Mouse (Mus musculus): Measurements from ENCODE around the gene Ccdc87.
A peak's percentile ranks its signal among the peaks of the same experiment; 100 is the strongest.
"Not testable (repeated sequence)": the region's sequence is repeated elsewhere in the genome, so short reads cannot be mapped to it uniquely, and the experiment has no call there.

Gene Ccdc87

DNA sequence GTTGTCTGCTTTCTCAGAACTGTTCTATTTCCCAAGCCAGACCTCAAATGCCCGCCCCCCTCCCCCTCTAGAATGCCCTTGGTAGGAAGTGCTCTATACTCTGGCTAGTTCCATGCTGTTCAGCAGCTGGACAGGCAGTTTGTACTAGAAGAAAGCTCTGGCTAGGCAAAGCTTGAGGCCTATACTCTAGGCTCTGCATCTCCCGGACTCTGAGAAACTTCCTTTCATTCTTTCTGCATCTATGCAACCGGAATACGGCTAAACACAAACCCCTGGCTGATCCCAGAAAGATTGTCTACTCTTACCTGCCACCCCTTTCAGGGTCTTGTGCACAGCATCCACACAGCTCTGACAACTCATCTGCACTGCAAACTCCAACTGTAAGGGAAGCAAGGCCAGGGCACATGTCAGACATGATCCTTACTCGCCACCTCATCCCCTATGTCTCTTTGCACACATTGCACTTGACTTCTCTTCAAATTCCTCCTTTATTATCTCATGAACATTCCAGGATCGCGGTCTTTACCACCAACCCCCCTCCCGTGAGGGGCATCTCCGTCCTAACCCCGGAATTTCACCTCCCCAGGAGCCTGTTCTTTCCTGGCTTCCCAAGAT is 533 bp upstream of the Ccdc87 start:
- DNase-seq (ENCODE audit: low spot score) = no peak

DNA sequence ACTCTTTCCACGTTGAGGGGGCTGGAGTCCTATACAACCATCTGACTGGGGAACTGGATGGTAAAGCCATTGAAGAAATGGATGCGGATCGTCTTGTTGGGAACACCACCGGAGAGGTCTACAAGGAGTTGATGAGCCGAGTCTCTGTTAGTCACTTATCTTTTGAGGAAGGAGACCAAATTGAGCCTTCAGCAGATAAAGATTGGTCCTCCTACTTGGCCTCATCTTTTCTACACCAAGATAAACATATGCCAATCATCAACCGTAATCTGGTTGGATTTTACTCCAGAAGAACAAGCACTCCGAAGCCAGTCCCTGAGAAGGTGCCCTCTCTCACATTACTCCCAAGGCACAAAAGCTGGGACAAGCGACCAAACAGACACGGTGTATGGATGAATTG is 1.7 kb downstream of the Ccdc87 start:
- no peak for DNase-seq (ENCODE audit: low spot score)

DNA sequence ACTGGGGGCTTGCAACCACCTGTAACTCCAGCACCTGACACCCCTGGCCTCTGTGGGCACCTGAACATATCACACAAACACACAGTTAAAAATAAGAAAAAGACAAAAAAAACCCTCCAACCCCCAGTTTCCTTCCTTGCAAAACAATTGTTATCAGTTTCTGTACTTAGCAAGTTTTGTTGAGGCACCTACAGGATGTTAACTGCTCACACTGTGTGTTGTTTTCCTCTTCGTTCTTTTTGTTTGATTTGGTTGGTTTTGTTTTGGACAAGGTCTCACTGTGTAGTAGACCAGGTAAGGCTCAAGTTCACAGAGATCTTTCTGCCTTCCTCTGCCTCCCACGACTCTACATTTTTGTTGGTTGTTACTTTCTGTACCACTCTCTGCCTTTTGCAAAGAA is 3.4 kb downstream of the Ccdc87 start:
- DNase-seq (ENCODE audit: low spot score) = no peak

DNA sequence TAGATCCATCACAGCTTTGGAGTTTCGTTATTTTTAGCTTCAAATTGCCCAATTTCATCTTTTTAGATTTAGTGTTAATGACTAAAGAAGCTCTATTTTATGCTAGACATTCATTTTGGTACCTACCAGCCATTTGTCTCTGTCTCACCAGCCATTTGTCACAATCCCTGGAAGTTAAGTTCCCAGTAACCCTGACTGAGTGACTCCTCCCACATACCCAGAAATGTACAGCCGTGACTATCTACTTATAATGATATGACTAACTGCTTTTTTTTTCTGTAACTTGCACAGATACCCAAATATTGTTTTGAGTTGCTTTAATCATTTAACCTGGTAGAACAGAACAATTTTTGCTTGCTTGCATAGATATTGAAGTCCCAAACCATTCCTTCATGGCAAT is 6.7 kb downstream of the Ccdc87 start:
- DNase-seq (ENCODE audit: low spot score) = no peak

DNA sequence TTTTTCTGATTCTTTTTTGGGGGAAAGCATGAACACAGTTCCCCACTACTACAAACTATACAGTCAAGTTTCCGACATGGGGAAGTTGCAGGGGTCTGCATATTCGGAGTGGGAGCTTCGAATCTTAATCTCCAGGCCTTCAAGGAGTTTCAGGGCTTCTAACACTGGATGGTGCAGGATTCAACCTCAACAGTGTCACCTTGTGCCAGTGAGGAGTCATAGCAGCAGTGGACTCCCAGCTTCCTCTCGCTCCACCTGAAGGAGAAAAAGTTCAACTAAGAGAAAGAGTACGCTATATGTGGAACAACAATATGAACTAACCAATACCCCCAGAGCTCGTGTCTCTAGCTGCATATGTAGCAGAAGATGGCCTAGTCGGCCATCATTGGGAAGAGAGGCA is 8.3 kb downstream of the Ccdc87 start:
- peak; percentile 14 for DNase-seq (ENCODE audit: low spot score)

DNA sequence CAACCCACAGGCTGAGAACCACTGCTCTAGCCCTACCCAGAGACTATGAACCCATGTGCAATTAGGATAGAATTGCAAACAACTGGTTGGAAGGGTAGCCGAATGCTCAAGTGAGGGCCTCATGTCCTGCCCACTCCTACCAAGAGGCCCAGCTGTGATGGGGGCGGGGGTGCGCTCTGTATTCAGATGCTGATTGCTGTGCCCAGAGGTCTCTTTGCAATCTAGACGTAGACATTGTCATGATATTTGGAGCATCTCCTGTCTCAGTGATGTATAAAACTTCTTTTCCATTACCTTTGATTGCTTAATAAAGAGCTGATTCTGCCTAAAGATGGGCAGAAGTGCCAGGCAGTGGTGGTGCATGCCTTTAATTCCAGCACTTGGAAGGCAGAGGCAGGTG is 10.6 kb downstream of the Ccdc87 start:
- no peak for DNase-seq (ENCODE audit: low spot score)

DNA sequence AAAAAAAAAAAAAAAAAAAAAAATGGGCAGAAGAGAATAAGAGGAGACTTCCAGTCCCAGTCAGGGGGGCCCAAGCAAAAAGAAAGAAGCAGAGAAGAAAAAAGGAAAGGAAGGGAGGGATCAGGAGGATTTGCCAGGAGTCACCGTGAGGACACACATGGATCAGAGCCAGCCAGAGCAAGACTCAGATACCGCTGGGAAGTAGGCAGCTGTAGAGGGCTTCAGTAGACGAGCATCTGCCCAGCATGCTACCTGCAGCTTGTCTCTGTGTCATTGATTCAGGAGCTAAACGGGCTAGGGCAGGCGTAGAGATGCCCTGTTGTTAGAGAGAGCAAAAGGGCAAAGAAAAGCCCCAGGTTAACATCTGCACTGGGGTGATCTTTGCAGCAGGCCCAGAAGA is 11.1 kb downstream of the Ccdc87 start:
- no peak for DNase-seq (ENCODE audit: low spot score)

DNA sequence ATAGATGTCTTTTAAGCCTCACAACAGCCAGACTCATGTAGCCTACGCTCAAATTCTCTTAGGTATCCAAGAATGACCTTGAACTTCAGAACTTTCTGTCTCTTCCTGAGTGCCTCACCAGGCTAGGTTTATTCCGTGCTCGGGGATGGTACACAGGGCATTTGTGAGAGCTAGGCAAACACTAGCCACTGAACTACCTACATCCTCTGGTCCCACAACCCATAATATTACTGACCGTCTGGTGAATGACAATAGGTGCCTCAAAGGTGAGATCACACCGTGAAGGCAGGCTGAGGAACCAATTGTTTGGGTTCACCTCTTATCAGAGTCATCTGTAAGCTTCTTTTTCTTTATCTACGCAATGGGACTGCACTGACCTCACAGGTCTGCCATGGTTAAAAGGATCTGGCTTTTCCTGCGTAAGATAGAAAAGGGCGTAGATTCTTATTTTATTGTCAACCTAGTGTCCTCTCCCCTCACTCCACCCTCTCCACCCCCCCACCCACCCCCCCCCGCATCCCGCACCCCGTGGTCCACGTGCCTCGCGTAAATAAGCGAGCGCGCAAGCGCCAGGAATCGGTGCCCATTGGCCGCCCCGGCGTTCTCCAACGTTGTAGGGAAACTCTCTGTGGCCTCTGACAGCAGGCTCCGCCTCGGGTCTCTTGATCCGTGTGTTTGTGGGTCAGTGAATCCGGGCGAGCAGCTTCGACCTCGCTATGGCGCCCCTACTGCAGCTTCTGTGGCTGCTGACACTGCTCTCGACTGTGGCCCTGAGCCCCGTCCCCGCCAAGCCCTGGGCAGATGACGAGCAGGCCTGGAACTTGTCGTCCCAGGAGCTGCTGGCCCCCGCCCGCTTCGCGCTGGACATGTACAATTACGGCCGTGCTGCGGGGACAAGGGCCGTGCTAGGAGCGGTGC is 15.6 kb downstream of the Ccdc87 start, which contains the start of gene Ctsf:
TSS of gene Ctsf (plus strand) at position 579 of the 918 bp plus-strand sequence.
- no peak for DNase-seq (ENCODE audit: low spot score)

DNA sequence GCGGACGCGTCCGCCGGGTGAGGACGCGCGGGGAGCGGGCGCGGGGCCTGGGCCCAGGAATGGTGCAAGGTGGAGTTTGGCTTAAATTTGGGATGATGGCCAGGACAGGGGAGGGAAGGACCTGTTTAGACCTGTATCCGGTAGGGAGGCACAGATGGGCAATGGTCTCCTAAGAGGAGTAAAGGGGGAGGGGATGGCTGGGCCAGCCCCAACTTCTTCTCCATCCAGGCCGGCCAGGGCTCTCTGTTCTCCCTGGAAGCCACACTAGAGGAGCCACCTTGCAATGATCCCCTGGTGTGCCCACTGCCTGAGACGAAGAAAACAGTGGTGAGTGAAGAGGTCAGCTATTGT is 16.3 kb downstream of the Ccdc87 start:
- DNase-seq (ENCODE audit: low spot score) = no peak

DNA sequence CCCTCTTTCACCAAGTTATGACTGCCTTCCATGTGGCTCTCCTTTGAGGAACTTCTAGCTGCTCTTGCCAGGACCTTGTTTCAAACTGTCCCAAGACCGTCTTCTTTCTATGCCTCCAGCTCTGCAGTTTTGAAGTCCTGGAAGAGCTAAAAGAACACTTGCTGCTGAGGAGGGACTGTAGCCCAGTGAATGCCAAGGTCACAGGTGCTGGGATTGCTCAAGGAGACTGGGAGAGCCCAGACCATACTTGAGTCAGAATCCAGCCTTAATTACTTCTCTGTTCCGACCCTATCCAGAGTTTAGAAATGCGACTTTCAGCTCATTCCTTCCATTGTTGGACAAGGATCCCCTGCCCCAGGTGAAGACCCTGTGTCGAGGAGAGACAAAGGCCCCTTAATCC is 16.8 kb downstream of the Ccdc87 start:
- no peak for DNase-seq (ENCODE audit: low spot score)

DNA sequence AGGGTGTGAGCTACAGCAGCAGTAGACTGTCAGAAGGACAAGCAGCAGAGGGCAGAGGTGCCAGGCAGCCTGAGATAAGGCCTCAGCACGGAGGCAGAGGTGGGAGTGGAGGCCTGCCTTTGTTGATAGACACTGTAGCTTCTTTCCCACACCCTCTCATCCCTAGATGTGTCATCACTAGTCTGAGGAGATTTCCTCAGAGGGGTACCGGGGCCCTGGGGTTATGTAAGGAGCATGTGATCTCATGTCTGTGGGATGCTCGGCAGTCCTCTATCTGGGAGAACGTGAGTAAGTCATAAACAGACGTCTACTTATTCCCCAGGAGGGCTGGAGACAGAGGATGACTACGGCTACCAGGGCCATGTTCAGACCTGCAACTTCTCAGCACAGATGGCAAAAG is 19.9 kb downstream of the Ccdc87 start:
- no peak for DNase-seq (ENCODE audit: low spot score)

DNA sequence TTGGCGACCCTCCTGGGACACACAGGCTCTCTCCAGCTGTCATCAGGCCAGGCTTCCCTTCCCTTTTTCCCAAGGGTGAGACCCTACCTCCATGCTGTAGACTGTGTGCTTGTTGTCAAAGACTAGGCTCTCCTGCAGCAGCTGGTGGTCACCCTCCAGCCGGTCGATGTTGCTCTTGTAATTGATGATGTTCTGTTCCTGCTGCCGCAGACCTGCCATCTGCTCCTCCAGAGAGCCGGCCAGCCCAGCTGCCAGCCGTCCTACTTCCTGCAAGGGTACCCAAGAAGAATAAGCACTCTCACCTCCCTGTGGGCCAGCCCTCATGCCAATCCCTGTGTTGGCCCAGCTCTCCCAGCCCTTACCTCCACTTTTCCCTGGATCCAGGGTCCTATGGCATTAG is 23.9 kb downstream of the Ccdc87 start:
- no peak for DNase-seq (ENCODE audit: low spot score)

DNA sequence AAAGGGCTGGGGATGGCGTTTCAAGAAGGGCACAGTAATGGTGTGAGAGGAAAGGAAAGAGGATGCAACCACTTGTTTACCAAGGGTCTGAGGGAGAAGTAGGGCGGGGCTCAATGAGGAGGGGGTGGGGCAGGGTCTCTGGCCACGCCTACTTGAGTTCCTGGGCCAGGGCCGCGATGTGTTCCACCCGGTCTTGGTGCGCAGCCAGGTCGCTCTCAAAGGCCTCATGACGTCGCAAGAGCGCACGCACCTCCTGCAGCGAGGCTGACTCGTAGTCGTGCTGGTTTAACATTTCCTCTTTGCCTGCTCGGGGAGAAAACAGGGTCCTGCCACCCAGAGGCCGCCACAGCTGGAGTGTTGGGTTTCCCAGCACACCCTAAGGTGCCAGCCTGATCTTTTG is 26.0 kb downstream of the Ccdc87 start:
- DNase-seq (ENCODE audit: low spot score) = no peak

DNA sequence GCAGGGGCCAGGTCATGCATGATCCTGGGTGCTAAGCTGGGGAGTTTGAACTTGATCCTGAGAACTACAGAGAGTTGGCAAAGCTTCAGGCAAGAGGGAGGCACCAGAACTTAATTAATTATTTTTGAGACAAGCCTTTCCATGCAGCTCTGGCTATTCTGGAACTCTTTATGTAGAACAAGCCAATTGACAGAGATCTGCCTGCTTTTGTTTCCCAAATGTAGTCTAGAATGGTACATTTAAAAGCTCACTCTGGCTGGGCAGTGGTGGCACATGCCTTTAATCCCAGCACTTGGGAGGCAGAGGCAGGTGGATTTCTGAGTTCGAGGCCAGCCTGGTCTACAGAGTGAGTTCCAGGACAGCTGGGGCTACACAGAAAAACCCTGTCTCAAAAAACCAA is 35.4 kb downstream of the Ccdc87 start:
- DNase-seq (ENCODE audit: low spot score) = not testable (repeated sequence)

DNA sequence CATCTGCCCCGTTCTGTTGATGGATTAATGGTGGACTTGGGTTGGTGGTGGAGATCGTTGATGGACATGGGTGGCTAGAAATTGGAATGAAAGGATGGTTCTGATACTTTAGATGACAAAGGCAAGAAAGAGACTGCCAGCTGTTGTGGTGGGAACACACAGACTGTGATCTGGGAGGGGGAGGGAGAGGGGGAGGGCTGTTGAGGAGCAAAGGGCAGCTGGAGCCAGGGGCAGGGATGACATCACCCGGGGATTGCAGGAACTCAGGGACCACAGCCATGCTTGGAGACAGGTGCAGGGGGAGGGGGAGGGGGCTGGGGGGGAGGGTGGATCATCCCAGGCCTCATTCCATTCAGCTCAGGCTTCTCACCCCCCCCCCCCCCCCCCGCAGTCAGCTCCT is 37.1 kb downstream of the Ccdc87 start:
- no peak for DNase-seq (ENCODE audit: low spot score)

DNA sequence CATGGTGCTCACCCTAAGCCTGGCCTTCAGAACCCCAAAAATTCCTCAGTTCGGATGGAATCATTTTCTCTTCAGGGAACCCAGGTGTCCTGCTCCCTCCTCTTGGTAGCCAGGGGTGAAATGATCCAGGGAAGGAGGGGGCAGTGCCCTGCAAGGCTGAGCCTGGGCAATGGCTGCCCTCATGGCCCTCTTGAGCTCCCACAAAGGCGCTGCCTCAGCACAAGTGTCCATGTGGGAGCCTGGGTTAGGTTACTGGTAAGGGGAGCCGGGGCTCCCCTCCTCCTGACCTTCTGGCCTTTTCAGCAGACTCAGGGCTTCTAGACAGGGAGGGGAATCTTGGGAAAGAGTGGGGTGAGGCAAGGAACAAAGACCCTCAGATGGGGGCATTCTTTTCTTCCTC is 37.6 kb downstream of the Ccdc87 start:
- no peak for DNase-seq (ENCODE audit: low spot score)

DNA sequence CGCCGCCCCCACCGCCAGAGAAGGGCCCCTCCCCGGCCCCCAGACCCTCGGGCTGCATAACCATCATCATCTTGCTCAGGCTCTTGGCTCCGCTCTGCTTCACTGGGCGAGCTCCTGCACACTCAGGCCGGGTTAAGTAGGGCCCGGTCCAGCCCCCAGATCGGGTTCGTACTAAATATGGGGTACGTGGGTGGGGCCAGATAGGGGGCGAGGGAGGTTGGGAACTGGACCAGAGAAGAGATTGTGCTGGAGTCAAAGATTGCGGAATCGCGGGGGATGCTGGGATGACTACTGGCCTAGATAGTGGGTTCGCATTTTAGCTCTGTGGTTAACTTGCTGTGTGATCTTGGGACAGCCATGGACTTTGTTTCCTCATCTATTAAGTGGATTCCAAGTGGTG is 38.6 kb downstream of the Ccdc87 start, which contains the start of gene Actn3:
TSS of gene Actn3 (minus strand) at position 125 of the 400 bp plus-strand sequence.
- DNase-seq (ENCODE audit: low spot score) = no peak

DNA sequence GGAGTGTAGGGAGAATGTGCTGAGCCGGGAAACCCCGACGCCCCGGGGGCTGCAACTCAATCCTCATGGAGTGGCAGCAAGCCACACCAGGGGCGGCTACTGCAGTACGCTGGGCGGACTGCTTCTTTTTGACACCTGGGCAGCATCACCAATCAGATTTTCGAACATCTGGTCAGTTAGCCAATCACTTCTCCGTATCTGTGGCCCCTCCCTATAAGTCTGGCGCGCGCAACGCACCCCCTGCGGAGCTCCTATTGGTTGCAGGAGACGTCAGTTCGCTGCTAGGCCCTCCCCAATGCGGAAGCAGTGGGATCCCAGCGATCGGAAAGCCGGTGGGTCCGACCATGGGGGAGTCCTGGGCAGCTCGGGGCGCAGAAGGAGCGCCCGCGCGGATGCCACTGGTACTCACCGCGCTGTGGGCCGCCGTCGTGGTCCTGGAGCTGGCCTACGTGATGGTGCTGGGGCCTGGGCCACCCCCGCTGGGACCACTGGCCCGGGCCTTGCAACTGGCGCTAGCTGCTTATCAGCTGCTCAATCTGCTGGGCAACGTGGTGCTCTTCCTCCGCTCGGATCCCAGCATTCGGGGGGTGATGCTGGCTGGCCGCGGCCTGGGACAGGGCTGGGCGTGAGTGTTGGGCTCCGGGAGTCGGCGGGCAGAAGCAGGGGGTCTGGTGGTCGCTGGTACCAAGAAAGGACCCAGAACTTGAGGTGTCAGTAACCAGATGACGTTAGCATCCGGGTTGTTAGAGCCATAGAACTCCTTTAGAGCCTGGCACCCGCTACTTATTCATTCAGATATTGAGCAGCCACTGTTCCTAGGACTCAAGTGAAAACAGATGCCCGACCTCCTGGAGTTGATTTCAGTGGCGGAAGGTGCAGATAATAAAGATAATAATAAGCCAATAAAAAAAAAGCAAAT is 39.5 kb downstream of the Ccdc87 start, which contains the start of gene Zdhhc24:
TSS of gene Zdhhc24 (plus strand) at position 264 of the 919 bp plus-strand sequence.
- DNase-seq (ENCODE audit: low spot score) = peak; percentile 91

DNA sequence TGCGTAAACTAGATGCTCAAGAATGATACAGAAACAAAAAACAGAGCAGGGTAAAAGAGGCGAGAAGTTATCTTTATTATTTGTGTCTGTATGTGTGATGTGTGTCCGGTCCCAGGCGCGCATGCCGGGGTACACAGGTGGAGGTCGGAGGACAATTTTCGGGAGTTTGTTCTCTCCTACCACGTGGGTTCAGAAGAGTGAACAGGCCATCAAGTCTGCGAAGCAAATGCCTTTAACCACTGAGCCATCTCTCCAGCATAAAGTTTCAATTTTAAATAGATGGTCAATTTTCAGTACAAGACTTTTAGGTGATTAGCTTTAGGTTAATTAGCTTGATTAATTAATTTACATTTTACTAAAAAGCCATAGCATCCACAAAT is 40.1 kb downstream of the Ccdc87 start:
- no peak for DNase-seq (ENCODE audit: low spot score)

DNA sequence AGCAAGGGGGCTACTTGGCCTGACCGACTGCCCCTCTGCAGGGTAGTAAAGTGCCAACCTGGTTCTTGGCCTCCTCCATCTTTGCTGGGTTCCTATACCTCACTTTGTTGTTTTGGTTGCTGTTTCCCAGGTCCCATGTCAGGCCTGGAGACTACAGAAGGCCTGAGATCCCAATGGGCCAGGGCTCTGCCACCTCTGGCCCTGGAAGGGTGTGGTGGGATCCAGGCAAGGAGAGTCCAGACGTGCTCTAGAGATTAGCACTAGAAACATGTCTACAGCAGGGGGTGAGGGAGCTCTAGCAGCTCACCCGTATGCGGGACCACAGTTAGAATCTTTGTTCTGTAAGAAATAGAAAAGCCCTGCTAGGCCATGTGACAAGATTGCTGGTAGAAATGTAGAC is 44.8 kb downstream of the Ccdc87 start:
- no peak for DNase-seq (ENCODE audit: low spot score)

DNA sequence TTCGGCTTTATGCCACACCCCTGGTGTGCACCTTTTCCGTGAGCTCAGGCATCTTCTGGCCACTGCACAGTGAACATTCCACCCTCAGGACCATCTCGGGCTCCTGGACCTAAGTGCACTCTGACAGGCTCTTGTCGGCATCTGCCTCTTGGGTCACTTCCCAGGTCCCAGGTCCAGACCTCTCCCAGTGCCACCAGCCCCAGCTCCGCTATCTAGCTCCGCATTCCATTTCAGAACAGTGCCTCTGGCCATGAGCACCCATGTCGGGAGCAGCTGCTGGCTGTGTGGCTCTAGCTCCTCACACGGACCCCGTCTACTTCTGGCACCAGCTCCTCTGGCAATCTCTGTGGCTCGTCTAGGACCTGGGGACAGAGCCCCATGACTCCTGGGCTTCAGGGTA is 50.6 kb downstream of the Ccdc87 start:
- no peak for DNase-seq (ENCODE audit: low spot score)

DNA sequence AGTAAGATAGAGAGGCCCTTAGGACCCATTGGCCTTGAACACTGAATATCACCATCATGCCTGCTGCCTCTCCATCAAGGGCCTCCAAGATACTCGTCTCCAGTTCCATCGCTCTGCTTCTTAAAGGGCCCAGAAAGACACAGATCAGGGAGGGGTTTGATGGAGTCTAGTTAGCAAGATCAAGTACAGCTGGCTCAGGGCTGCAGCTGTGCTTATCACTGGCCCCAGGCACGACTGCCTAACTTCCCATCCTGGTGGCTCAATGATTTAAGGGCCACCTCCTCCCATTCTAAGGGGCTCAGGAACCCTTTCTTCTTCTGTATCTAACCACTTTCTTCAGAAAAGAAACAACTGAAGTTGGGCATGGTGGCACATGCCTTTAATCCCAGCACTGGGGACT is 52.6 kb downstream of the Ccdc87 start:
- no peak for DNase-seq (ENCODE audit: low spot score)

All from MN1 (cell line).